Mouse (Mus musculus) gastrocnemius, postnatal 10 days (tissue): ENCODE data around the gene Psd. TPM values are rescaled to one million over a fixed set of nuclear protein-coding genes. Genes with fewer than 3 reads are reported as not detected.

Source experiments
- DNase-seq: peaks from one replicate; pipeline ENCODE4 v3.0.0; 2021; ENCODE audit warnings: mixed read lengths
- long read RNA-seq, 2 experiments: library from polyadenylated mRNA; stranded (forward); transcript quantifications; one replicate each; pipeline ENCODE4 v2.0.0; 2021
- total RNA-seq, 2 experiments: library from RNA; stranded (reverse); gene quantifications; 2 replicates each; pipeline ENCODE4 v1.2.3; 2021

Gene Psd
- 1 to 10 TPM; 2.2 to 2.6 TPM for total RNA-seq
- long read RNA-seq, experiment 1, partial matches to known transcripts, result 0 of 1 reads
- long read RNA-seq, experiment 1, other reads (novel, unspliced or antisense), result 1 of 1 reads
- long read RNA-seq, experiment 2, partial matches to known transcripts, result 1 of 3 reads
- long read RNA-seq, experiment 2, other reads (novel, unspliced or antisense), result 1 of 3 reads

DNA sequence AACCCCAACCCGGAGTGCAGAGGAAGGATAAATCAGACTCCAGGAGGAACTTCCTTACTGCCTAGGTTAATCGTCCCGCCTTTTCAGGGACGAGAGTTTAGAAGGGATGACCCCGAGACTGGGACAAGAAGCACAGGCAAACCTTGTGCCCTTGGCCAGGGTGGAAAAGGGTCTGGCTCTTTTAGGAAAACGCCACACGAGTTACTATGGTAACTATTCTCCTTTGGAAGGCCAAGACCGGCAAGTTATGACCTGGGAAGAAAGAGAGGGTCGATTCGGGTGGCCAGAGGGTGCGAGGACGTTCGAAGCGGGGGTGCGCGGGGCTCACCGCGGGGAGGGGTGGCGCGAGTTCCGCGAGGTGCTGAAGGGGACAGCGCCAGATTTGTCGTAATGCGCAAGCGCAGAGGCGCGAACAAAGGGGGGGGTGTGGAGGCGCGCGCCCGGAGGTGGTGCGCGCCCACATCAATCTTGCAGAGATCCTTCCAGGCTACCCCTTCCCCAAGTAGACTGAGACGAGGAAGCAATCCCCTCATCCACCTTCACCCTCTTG, at the start of gene Psd:
Psd (minus strand) TSS at position 401 of the 550 bp plus-strand sequence.
- DNase-seq, result peak; percentile 58

- DNase-seq, result no peak
These were observed 48.9 kb upstream of the Psd start for GRCm38 (mm10) chr19:46375891-46376290.

DNA sequence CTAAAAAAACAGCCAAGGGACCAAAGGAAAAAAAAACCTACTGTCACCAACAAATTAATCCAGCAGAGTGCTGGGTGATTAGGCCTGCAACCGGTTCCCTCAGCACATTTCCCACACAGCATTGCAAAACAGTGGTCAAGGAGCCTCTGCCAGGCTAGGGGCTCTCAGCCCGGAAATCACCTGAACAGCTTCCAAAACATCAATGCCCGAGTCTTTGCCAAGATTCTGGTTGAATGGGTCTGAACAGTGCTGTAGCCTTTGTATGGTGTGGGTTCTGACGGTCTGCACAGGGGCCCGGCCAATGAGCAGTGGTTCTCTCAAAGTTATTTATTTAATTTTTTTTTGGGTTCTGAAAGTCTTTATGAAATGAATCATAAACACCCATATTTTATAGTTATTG, 48.5 kb upstream of the Psd start:
- no peak for DNase-seq

DNA sequence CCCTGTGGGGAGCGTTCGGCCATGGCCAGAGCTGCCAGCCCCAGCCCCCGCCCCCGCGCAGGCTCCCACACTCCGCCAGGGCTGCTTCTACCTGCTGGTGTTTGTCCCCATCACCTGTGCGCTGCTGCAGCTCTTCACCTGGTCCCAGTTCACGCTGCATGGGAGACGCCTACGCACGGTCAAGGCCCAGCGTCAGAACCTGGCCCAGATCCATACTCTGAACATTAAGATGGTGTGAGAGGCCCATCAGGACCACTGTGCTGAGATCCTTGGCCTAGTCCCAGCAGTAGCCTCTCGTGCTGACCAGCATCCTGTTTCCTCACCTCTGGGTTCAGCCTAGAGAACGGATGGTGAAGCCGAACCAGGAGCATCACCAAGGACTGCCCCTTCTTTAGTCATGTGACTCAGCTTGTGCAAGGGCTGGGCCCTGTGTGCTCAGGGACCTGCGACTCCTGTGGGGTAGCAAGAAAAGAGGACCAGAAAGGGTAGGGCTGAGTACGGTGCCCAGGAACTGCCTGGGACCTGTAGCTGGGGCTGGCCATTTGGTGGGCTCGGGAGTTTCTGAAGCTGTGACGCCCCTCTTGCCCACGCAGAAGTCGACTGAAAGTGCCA, 47.6 kb upstream of the Psd start:
- DNase-seq, result no peak

GRCm38 (mm10) chr19:46369204-46369603, 42.2 kb upstream of the Psd start:
- DNase-seq, result peak; percentile 59

DNA sequence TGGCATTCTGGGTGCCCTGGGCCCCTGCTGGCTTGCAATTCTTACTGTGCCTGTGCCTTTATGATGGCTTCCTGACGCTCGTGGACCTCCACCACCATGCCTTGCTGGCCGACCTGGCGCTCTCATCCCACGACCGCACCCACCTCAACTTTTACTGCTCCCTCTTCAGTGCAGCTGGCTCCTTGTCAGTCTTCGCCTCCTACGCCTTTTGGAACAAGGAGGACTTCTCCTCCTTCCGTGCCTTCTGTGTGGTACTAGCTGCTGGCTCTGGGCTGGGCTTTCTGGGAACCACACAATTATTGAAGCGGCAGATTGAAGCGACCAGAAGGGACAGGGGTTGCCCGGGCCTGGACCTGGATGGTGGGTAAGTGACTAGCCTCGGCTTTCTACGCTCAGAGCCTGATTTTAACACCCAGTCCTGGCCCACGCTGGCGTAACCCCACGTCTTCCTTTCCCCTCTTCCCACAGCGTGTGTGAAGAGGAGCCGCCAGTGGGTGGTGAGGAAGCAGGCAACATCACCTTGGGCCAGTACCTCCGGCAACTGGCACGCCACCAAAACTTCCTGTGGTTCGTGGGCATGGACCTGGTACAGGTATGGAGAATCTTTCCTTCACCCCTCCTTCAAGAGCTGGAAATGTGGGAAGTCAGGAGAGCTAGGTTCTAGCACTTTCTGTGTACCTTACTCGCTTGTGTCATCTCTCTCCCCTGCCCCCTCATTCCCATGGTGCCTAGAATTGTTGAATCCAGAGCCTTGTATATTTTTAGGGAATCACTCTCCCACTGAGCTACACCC, 41.0 kb upstream of the Psd start:
- DNase-seq, result no peak

DNA sequence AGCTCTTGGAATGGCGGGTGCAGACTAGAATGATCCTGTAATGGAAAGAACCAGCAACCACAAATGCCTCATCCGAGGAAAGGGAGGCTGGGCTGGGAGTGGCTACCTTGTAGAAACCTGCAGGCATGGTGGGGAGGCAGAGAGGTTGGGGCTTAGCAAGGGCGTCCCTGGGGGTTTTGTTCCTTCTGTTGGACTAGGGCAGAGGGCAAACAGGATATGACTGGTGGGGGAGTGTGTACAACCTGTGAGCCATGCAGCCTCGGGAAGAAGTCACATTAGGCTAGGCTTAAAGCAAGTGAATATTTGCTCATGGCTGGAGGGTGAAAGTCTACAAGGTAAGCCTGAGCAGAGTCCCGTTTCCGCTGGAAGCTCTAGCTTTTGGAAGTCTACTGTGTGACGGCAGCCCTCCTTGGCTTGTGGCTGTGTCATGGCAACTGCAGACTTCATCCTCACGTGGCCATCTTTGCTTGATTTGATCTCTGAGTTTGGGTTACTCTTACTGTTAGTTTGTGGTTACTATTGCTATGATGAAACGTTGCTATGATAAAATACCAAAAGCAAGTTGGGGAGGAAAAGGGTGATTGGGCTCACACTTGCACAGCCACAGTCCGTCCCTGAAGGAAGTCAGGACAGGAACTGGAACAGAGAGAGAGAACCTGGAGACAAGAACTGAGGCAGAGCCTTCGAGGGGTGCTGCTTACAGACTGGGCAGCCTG, 36.5 kb upstream of the Psd start:
- DNase-seq, result no peak

GRCm38 (mm10) chr19:46362104-46362503, 35.1 kb upstream of the Psd start:
- no peak for DNase-seq

- DNase-seq, result no peak
These were observed 31.4 kb upstream of the Psd start for GRCm38 (mm10) chr19:46358381-46358780.

GRCm38 (mm10) chr19:46357344-46358280, 30.7 kb upstream of the Psd start:
- DNase-seq, result no peak

GRCm38 (mm10) chr19:46356701-46357138, 29.8 kb upstream of the Psd start:
- DNase-seq, result peak; percentile 66

DNA sequence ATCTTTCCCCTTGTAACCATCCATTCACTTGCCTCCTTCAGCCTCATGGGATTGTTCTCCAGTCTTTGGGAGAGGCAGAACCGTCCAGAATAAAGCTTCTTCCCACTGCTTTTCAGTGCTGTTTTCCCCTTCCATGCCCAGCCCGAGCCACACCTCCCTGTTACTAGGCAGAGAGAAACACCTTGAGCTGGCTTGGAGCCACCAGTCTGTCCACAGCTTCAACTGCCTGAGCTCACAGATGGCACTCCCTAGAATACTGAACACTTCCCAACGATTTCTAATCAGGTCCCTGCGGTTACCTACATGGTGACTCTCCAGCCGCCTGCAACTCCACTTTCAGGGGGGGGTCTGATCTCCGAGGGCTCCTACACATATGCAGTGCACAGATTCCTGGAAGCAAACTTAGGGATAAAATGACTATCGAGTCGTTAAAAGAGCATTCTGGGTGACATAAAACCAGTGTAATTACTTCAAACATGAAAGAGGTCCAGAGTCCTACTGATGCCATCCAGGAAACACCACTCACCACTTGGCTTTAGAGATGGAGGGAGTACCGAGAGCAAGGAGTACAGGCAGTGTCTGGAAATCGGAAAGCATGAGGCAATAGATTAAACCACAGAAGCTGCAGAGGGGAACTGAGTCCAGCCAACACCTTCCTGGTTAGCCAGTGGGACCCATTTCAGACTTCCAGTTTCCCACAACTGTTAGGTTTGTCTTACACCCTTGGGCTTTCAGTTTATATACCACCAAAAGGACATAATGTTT, 23.4 kb upstream of the Psd start, which contains the start of gene 2310034G01Rik:
2310034G01Rik (minus strand) TSS at position 135 of the 765 bp plus-strand sequence.
- no peak for DNase-seq

DNA sequence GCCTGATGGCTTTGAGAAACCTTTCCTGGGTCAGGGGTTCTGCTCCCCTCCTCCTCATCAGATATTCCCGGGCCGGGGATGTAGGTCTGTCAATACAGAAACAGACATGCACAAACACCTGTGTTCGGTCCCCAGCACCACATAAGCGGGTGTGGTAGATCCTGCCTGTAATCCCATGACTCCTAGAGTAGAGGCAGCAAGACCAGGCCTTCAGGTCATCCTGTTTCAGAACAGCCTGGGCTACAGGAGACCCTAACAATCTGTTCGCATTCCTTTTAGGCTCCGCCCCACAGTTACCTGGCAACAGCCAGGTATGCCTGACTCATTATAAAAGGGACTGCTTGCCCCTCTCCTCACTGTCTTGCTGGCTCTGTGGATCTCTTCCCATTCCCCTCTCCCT, 22.6 kb upstream of the Psd start:
- no peak for DNase-seq

- peak; percentile 82 for DNase-seq
These were observed 22.0 kb upstream of the Psd start for GRCm38 (mm10) chr19:46348761-46349458.

DNA sequence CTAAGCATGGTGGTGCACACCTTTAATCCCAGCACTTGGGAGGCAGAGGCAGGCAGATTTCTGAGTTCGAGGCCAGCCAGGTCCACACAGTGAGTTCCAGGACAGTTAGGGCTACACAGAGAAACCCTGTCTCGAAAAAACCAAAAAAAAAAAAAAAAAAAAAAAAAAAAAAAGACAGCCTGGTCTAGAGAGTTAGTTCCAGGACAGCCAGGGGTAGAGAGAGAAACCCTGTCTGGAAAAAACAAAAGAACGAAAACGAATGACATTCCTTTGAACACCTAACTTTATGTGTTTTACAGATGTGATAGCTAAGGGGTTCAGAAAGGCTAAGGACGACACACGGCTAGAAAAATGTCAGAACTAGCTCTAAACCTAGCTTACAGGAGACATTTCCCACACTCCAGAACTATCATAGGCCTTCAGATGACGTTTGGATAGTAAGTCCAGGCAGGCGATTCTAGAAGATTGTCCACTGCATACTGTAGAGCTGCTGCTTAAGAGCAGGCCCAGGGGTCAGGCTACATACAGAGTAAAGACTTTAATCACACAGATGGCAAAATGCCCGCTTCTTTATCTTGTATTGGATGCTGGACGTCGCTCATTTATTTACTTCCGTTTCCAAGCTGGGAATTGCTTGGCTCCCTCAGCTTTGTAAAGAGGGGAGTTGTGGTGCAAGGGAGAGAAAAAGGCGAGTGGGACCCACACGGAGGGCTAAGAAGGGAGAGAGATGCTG, 21.1 kb upstream of the Psd start:
- DNase-seq, result no peak

- no peak for DNase-seq
These were observed 20.2 kb upstream of the Psd start for GRCm38 (mm10) chr19:46347146-46347545.

DNA sequence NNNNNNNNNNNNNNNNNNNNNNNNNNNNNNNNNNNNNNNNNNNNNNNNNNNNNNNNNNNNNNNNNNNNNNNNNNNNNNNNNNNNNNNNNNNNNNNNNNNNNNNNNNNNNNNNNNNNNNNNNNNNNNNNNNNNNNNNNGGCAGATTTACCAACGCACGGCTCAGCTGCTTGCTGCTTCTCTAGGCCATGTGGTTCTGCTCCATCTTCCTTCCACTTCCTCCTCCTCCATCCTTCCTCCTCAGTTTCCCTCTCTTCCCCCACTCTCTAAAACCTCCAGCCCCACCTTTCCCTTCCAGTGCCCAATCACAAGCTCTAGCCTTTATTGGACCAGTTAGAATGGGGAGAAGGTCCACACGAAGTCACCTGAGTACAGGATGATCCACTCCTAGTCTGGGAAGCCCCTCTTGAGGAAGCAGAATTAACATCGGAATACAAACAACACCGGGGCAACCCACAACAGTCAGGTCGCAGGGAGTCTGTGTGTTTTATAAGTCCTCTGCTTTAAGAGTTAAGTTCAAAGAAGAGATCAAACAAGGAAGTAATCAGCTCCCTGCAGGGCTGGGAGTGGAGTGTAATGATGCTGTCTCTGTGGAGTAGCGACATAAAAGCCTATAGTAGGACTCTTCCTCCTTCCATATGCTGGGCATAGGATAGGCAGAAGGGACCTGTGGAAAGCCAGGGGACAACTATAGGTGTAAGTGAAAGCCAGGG, 17.9 kb upstream of the Psd start:
- DNase-seq, result no peak

DNA sequence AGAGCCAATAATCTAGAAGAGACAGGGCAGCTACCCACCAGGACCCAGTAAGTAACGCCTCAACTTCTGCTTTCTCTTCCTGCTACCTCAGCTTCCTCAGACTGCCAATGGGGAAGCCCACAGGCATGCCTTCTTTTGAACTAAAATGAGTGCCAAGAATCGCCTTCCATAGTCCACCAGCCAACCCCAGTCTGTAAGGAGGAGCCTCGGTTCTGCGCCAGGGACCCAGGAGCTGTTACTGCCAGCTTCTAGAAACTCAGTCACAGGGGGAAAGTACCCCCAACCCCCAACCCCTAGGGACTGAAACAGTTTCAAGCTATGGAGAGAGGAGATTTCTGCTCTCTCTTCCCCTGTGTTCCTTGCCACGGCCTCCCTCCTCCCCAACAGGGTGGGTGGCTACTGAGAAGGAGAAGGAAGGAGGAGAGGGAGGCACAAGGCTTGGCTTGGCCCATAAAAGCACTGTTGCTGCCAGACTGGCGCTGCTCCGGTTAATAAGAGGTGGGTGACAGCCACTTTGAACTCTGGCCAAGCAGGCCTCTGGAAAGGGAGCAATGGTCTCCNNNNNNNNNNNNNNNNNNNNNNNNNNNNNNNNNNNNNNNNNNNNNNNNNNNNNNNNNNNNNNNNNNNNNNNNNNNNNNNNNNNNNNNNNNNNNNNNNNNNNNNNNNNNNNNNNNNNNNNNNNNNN, 12.5 kb upstream of the Psd start:
- no peak for DNase-seq
